Mouse (Mus musculus) left cerebral cortex, postnatal 14 days (tissue): ENCODE measurements at regions not wholly inside any gene's neighbourhood (a gene's known extent, or its start where the extent isn't known, plus 50 kb on each side); places are given as distances from the start of the nearest gene placed in this dataset.

Source experiments
- DNase-seq, 2 experiments: peaks; one replicate each; pipeline ENCODE4 v3.0.0; 2021 to 2022; ENCODE audit warnings: low spot score in 2 of 2, mixed read lengths in 1 of 2
- intact Hi-C: fragments of 180-260 bp; cut with DNase I; formaldehyde crosslinking; loops from one replicate; pipeline ENCODE4 v1.15.1; 2025

GRCm38 (mm10) chr12:12680371-12680921 is 261.3 kb downstream of the Mycn start:
- intact Hi-C loops = no loop called here
- peak; percentile 49 to 75 for DNase-seq

DNA sequence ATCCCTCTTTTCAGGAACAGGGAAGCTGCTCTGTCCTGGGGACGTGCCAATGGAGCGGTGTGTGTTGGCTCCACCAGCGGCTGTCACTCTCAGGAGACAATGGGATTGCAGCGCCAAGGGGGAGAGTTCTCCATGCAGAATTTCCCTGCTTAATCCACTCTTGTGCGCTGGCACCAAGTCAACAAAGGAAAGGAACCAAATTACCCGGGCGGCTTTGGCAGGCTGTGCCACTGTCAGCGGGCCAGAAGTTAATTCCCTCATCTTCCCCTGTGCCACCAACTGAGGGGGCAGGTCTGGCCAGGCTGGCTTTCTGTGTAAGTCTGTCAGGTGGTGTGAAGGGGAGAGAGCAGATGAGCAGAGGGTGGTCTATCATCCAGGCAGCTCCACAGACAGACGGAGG is 265.0 kb downstream of the Mycn start:
- intact Hi-C loops = no loop called here
- DNase-seq = peak; percentile 45 to 48

DNA sequence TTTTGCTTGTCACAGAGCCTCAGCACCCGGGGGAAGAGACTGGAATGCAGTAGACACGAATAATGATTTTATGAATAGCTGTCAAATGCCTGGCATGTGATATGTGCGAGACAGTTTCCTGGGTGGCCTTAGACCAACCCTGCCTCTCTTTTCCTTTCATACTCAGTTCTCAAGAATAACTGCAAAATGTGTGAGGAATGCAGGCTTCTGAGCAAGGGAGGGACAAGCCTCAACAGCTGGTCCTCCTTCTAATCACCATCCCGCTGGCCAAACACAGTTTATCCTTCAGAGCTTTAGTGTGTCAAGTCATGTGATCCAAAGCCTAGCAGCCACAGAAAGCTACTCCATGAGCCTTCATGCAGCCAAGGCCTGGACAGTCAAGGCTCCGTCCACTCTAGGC is 271.8 kb downstream of the Mycn start:
- intact Hi-C loops = no loop called here
- DNase-seq = no peak

DNA sequence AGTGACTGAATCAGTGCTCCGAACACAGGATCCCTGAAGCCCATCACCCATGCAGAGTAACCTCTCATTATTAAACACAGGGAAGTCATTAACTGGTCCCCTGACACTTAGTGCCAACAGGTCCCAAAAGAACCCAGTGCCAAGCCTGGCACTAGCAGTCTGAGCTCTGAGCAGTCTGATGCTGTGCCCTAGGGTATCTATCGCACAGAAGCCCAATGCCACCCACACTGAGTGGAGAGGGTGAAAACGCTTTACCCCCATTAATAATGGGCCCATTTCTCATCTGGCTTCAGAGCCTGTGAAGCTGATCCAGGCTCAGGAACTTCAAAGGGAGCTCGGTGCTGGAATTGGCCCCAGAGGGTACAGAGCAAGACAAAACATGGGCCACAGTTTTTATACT is 272.8 kb downstream of the Mycn start:
- intact Hi-C loops = no loop called here

DNA sequence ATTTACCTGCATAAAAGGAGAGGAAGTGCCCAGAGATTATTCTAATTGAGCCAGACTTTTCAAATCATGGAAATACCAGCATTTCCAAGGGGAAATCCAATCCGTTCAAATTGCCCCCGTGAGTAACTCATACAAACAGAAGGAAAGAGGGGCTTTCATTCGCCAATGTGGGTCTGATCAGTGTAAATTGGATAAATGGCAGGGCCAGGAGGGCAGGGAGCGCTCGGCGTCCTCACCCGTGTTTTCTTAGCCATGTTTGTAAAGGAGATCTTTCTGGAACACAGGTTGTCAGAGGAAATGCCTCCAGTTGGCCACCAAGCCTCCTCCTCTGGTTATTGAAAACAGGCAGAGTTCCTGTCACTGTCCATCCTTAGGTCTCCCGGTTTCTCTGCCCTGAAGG is 286.1 kb downstream of the Mycn start:
- intact Hi-C loops = no loop called here
- no peak for DNase-seq

More for the DNA sequence above, 272.8 kb downstream of the Mycn start:
- DNase-seq = no peak

GRCm38 (mm10) chr12:12655184-12655583 is 286.5 kb downstream of the Mycn start:
- intact Hi-C loops = no loop called here
- no peak for DNase-seq

GRCm38 (mm10) chr12:12652361-12652760 is 289.4 kb downstream of the Mycn start:
- intact Hi-C loops = no loop called here
- DNase-seq = no peak

- intact Hi-C loops = no loop called here
- no peak for DNase-seq
Observed at GRCm38 (mm10) chr12:12650309-12650708, 291.4 kb downstream of the Mycn start.

GRCm38 (mm10) chr12:12647467-12647866 is 294.2 kb downstream of the Mycn start:
- intact Hi-C loops = no loop called here
- no peak for DNase-seq

DNA sequence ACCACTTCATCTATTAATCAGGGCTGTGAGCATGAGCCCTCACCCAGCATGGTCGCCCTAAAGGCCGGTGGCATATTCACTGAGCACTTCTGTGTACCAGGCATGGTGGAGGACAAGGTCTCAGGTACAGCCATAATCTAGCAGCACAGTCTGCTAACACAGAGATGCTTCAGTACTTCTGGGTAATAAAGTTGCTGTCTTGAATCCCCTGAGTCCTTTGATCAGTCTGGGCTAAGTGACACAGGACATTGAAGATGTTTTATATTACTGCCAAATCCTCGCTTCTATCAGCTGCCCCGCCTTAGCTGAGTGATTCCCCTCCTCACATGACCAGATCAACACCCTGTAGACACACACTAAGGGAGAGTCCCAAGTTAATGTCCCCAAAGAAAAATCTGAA is 296.5 kb downstream of the Mycn start:
- intact Hi-C loops = no loop called here
- no peak for DNase-seq

DNA sequence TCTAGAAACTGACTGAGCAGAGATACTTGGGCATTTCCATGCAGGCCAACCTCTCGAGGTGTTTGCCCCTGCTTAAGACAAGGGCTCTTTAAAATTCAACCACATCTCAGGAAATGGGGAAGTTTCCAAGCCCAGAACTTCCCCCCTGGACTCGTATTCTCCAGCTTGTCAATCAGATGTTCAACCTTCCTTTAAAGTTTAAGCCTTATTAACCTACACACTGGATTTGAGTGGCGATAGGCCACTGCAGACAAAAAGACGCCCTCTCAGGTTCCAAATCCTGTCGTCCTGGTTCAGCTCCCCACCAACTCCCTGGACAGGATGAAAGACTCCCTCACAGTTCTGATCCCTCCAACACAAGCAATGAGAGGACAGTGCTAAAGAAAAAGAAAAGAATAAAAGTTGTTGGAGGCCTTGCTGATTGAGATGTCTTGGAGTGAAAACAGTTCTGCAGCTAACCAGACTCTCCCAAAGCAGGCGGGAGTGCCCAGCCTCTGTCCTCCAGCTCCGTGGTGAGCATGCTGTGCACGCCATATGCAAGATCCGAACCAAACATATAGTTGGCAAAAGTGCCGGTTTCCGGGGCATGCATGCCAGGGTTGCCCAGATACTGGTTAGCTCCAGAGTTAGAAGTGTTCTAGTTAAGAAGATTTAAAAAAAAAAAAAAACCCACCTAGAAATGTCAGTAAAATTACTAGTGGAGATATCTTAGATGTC is 298.3 kb downstream of the Mycn start:
- no peak for DNase-seq
- intact Hi-C loops = no loop called here

GRCm38 (mm10) chr12:12635308-12635707 is 306.4 kb downstream of the Mycn start:
- DNase-seq = no peak
- intact Hi-C loops = no loop called here

DNA sequence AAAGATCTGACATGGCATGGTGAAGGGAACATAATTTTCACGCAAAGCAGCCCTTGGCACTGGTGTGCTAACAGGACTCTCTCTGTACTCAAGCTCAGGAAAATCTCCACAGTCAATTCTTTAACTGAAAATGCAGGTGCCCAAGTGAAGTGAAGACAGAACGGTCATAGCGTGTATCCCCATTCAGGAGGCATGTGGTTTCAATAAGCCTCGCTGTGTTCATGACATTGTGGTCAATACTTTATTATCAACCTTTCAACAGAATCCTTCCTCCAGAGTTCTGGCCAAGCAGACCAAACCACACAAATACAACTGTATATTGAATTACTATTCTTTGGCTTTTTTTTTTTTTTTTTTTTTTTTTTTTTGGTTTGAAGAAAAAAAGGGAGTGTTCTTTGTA is 314.1 kb downstream of the Mycn start:
- intact Hi-C loops = no loop called here

DNA sequence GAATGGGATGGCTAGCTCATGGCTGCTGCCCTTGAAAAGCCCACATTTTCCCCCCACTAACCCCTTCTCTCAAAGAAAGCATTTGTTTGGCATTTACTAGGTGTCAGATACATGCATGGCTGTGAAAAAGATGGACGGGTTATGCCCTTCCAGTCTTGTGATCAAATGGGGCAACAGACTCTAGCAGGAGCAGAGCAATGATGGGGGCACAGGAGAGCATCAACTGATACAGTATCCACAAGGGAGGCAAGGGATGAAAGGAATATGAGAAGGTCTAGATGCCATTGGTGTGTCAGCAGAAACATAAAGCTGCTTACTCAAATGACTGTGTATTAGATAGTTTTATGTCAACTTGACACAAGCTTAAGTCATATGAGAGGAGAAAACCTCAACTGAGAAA is 315.9 kb downstream of the Mycn start:
- intact Hi-C loops = loop anchor here (2.0 kb wide), 1 partner anchor 319 kb away; no protein-coding TSS in a partner anchor
- no peak for DNase-seq

More for the DNA sequence above, 314.1 kb downstream of the Mycn start:
- no peak for DNase-seq

- DNase-seq = peak; percentile 92
- intact Hi-C loops = loop anchor here (5.0 kb wide), 1 partner anchor 589 kb away; no protein-coding TSS in a partner anchor
Observed at GRCm38 (mm10) chr12:12622712-12623292, 318.9 kb downstream of the Mycn start.

- intact Hi-C loops = loop anchor here (5.0 kb wide), 1 partner anchor 591 kb away; no protein-coding TSS in a partner anchor
- no peak for DNase-seq
Observed at GRCm38 (mm10) chr12:12621506-12621905, 320.2 kb downstream of the Mycn start.

DNA sequence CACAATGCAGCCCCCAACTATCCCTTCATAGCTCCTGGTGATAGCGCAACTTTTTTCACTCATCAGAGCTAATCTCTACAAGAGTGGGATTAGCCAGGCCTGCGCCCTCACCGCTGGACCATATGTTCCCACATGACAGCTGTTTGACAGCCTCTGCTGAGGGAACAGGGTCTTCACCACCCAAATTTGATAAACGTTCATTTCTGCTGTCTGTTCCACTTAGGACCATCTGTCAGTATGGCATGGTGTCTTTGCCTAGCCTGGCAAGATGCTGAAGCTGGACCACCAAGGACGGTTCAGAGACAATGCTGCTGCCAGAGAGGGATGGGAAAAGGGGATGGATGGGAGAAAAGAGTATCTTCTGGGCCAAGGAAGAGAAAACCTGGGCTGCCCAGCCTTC is 321.4 kb downstream of the Mycn start:
- DNase-seq = no peak

DNA sequence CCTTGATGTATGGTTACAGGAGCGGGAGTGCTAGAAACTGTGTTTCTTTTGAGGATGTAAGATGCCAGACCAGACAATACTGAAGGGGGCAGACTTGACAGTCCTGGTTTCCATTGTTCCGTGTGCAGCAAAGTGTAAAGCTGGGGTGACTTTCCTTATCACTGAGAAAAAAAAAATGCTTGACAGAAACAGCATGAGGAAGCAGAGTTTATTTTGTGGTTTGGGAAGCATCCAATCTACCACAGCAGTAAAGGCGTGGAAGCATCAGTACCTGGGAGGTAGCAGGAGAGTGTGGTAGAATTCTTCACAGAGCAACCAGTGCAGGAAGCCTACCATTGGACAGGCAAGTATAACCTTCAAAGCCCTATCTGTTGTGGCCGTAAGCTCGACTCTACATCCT is 322.3 kb downstream of the Mycn start:
- no peak for DNase-seq
- intact Hi-C loops = no loop called here

More for the DNA sequence above, 321.4 kb downstream of the Mycn start:
- intact Hi-C loops = loop anchor here (5.0 kb wide), 1 partner anchor 592 kb away; no protein-coding TSS in a partner anchor

DNA sequence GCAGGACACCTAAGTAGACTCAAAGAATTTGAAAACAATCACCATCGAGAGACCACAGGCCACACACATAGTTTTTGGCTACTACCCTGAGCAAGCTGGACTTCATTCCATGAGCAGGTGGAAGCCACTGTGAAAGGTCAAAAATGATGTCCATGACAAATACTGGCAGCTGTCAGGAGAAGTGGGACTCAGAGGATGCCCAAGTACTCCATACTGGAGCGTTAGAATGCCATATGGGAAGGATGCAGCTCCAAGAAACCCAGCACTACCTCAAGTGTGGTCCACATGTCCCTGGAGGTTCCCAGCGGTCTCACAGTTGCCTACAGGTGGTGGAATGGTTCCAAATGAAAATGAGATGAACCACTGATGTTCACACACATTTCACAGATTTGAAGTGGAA is 329.2 kb downstream of the Mycn start:
- DNase-seq = no peak
- intact Hi-C loops = no loop called here

- intact Hi-C loops = no loop called here
- DNase-seq = no peak
Observed at GRCm38 (mm10) chr12:12610861-12611260, 330.9 kb downstream of the Mycn start.

- no peak for DNase-seq
- intact Hi-C loops = loop anchor here (5.0 kb wide), 1 partner anchor 186 kb away; no protein-coding TSS in a partner anchor
Observed at GRCm38 (mm10) chr12:12607995-12608394, 333.7 kb downstream of the Mycn start.
